Mouse (Mus musculus): ENCODE results near the gene Cobll1.

Gene Cobll1

GRCm38 (mm10) chr2:65196994-65197393 lies 42.2 kb downstream of the Cobll1 start:
- no peaks in the 10 kb centered on the region for H3K36me3 ChIP-seq (ENCODE audit: control insufficient read depth, insufficient read depth, low read length, poor library complexity, severe bottlenecking)
- no peaks in the 10 kb centered on the region for H3K27me3 ChIP-seq (ENCODE audit: control insufficient read depth, insufficient read depth, low read length, poor library complexity, severe bottlenecking)
- DNase-seq (ENCODE audit: low read depth, low spot score): no peak

DNA sequence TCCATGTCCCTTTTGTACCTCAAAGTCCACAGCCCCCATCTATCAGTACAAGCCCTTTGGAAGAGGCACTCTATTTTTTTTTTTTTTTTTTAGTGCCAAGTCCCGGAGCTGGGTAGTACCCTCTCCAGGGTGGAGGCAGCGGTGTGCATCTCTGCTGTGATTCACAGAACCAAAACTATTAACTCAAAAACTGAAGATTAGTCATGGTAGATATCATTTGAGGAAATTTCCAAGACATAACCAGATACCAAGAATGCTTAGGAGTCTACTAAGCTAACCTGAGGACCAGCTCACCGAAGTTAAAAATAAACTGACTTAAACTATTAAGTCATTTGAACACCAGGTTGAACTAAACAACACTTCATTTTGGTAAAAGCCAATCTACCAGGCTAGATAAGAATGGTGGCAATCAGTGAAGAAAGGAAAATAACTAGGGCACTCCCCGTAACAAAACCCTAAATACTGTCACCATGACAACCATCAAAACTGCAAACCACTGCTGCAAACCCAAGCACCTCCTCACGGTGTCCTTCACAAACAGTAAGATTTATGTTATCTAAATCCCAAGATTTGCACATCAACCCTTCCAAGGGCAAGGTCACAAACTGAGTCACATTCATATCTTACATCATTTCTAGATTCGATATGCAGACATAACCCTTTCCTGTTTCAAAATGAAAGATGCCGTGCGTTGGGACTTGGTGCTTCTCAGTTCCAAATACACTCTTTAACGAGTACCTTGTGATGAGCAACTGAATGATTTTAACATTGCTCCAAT lies 43.8 kb downstream of the Cobll1 start:
- H3K36me3 ChIP-seq (ENCODE audit: control insufficient read depth, insufficient read depth, low read length, poor library complexity, severe bottlenecking): no peaks in the 10 kb centered on the region
- H3K27me3 ChIP-seq (ENCODE audit: control insufficient read depth, insufficient read depth, low read length, poor library complexity, severe bottlenecking): no peaks in the 10 kb centered on the region
- peak; percentile 47 for DNase-seq (ENCODE audit: low read depth, low spot score)

- Histone ChIP-seq H3K36me3 (ENCODE audit: control insufficient read depth, insufficient read depth, low read length, poor library complexity, severe bottlenecking) (no peaks in the 10 kb centered on the region), H3K27me3 (ENCODE audit: control insufficient read depth, insufficient read depth, low read length, poor library complexity, severe bottlenecking) (no peaks in the 10 kb centered on the region)
- peak; percentile 72 for DNase-seq (ENCODE audit: low read depth, low spot score)
Measured at GRCm38 (mm10) chr2:65193091-65193795, 46.0 kb downstream of the Cobll1 start.

GRCm38 (mm10) chr2:65191398-65191797 lies 47.8 kb downstream of the Cobll1 start:
- no peaks in the 10 kb centered on the region for H3K27me3 ChIP-seq (ENCODE audit: control insufficient read depth, insufficient read depth, low read length, poor library complexity, severe bottlenecking)
- H3K36me3 ChIP-seq (ENCODE audit: control insufficient read depth, insufficient read depth, low read length, poor library complexity, severe bottlenecking): no peaks in the 10 kb centered on the region
- no peak for DNase-seq (ENCODE audit: low read depth, low spot score)

GRCm38 (mm10) chr2:65189346-65189745 lies 49.9 kb downstream of the Cobll1 start:
- peak; percentile 86 for DNase-seq (ENCODE audit: low read depth, low spot score)
- Histone ChIP-seq H3K27me3 (ENCODE audit: control insufficient read depth, insufficient read depth, low read length, poor library complexity, severe bottlenecking) (no peaks in the 10 kb centered on the region), H3K36me3 (ENCODE audit: control insufficient read depth, insufficient read depth, low read length, poor library complexity, severe bottlenecking) (no peaks in the 10 kb centered on the region)

DNA sequence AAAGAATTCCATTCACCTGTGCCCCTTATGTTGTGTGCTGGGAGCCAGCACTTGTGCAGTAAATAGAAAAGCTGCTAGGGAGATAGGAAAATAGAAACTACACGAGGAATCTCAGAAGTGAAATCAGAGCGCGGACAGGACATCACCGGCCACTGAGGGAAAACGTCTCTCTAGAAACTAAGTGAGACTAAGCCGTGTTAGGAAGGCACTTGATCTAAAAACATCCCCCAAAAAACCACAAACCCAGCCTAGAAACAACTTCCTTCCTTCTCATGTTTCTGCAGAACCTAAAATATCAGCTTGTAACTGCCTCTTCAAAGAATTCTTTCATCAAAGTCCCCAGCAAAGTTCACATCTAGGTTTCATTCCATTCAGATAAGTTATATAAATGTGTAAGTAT lies 50.6 kb downstream of the Cobll1 start:
- peak; percentile 75 for DNase-seq (ENCODE audit: low read depth, low spot score)

GRCm38 (mm10) chr2:65187652-65188051 lies 51.6 kb downstream of the Cobll1 start:
- no peaks in the 10 kb centered on the region for H3K36me3 ChIP-seq (ENCODE audit: control insufficient read depth, insufficient read depth, low read length, poor library complexity, severe bottlenecking)
- DNase-seq (ENCODE audit: low read depth, low spot score): no peak
- H3K27me3 ChIP-seq (ENCODE audit: control insufficient read depth, insufficient read depth, low read length, poor library complexity, severe bottlenecking): no peaks in the 10 kb centered on the region

More for the DNA sequence above, 50.6 kb downstream of the Cobll1 start:
- H3K36me3 ChIP-seq (ENCODE audit: control insufficient read depth, insufficient read depth, low read length, poor library complexity, severe bottlenecking): no peaks in the 10 kb centered on the region
- no peaks in the 10 kb centered on the region for H3K27me3 ChIP-seq (ENCODE audit: control insufficient read depth, insufficient read depth, low read length, poor library complexity, severe bottlenecking)

DNA sequence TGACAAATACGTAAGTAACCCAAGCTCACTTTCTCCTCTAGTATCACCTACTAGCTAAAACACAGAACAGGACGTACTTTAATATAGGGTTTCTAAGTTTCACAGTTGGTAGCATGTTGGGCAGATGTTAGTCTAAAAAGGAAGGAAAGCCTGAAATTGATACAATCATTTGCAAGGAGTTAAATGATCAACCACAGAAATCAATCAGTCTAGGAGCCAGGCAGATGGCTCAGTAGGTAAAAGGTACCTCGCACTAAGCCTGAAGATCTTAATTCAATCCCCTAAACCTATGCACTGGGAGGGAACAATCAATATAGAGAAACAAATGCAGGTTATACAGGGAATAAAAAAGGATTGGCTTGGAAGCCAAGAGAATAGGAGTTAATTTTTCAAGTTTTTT lies 52.0 kb downstream of the Cobll1 start:
- no peak for DNase-seq (ENCODE audit: low read depth, low spot score)
- H3K36me3 ChIP-seq (ENCODE audit: control insufficient read depth, insufficient read depth, low read length, poor library complexity, severe bottlenecking): no peaks in the 10 kb centered on the region
- no peaks in the 10 kb centered on the region for H3K27me3 ChIP-seq (ENCODE audit: control insufficient read depth, insufficient read depth, low read length, poor library complexity, severe bottlenecking)

DNA sequence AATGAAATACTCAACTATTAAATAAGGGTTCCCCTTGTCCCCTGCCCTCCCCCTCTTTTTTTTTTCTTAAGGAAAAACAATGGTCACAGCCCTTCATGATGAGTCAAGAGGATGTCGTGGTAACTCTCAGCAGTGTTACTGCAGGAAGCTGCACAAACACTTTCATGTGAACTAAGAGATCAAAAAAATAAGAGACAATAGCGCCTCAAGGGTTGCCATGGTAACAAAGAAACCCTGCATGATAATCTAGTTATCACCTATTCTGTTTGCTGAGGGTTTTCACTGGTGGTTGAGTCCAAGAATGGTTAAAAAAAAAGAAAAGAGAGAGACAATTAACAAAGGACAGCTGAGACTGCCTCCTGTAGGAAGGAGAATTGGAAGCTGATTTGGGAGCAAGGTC lies 56.5 kb downstream of the Cobll1 start:
- peak; percentile 38 for DNase-seq (ENCODE audit: low read depth, low spot score)
- Histone ChIP-seq H3K36me3 (ENCODE audit: control insufficient read depth, insufficient read depth, low read length, poor library complexity, severe bottlenecking) (no peaks in the 10 kb centered on the region), H3K27me3 (ENCODE audit: control insufficient read depth, insufficient read depth, low read length, poor library complexity, severe bottlenecking) (no peaks in the 10 kb centered on the region)

- Histone ChIP-seq H3K27me3 (ENCODE audit: control insufficient read depth, insufficient read depth, low read length, poor library complexity, severe bottlenecking) (no peaks in the 10 kb centered on the region), H3K36me3 (ENCODE audit: control insufficient read depth, insufficient read depth, low read length, poor library complexity, severe bottlenecking) (no peaks in the 10 kb centered on the region)
- DNase-seq (ENCODE audit: low read depth, low spot score): no peak
Measured at GRCm38 (mm10) chr2:65181736-65182135, 57.5 kb downstream of the Cobll1 start.

GRCm38 (mm10) chr2:65181066-65181716 lies 58.0 kb downstream of the Cobll1 start:
- H3K27me3 ChIP-seq (ENCODE audit: control insufficient read depth, insufficient read depth, low read length, poor library complexity, severe bottlenecking): no peaks in the 10 kb centered on the region
- no peaks in the 10 kb centered on the region for H3K36me3 ChIP-seq (ENCODE audit: control insufficient read depth, insufficient read depth, low read length, poor library complexity, severe bottlenecking)
- DNase-seq (ENCODE audit: low read depth, low spot score): peak; percentile 31

- Histone ChIP-seq H3K36me3 (ENCODE audit: control insufficient read depth, insufficient read depth, low read length, poor library complexity, severe bottlenecking) (0 out of 2 replicates have a peak, but pooled peaks cover 2% of the 10 kb centered on the region), H3K27me3 (ENCODE audit: control insufficient read depth, insufficient read depth, low read length, poor library complexity, severe bottlenecking) (no peaks in the 10 kb centered on the region)
- no peak for DNase-seq (ENCODE audit: low read depth, low spot score)
Measured at GRCm38 (mm10) chr2:65175645-65176044, 63.6 kb downstream of the Cobll1 start.

GRCm38 (mm10) chr2:65172071-65172470 lies 67.1 kb downstream of the Cobll1 start:
- Histone ChIP-seq H3K36me3 (ENCODE audit: control insufficient read depth, insufficient read depth, low read length, poor library complexity, severe bottlenecking) (0 out of 2 replicates have a peak, but pooled peaks cover 2% of the 10 kb centered on the region), H3K27me3 (ENCODE audit: control insufficient read depth, insufficient read depth, low read length, poor library complexity, severe bottlenecking) (no peaks in the 10 kb centered on the region)
- DNase-seq (ENCODE audit: low read depth, low spot score): no peak

DNA sequence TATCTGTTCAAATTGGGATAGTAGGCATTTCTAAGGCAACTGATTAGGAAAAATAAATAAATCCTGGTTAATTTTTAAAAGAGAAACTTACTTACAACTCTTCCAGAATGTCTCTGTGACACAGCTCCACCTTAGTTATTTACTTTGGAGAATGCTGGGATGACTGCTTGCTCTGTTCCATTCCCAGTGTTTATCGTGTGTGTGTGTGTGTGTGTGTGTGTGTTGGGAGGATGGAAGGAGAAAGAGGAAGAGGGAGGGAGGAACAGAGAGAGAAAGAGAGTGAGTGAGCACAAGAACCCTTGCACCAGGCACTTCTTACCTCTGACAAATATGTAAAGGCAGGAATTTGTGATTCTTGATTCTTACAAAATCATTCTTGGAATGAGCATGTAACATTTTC lies 67.7 kb downstream of the Cobll1 start:
- Histone ChIP-seq H3K36me3 (ENCODE audit: control insufficient read depth, insufficient read depth, low read length, poor library complexity, severe bottlenecking) (0 out of 2 replicates have a peak, but pooled peaks cover 2% of the 10 kb centered on the region), H3K27me3 (ENCODE audit: control insufficient read depth, insufficient read depth, low read length, poor library complexity, severe bottlenecking) (no peaks in the 10 kb centered on the region)
- no peak for DNase-seq (ENCODE audit: low read depth, low spot score)
